Mouse (Mus musculus): ENCODE measurements around the gene Zfp956. TPM values are rescaled to one million over a fixed set of nuclear protein-coding genes. Genes with fewer than 3 reads are reported as not detected.
A peak's percentile ranks its signal among the peaks of the same experiment; 100 is the strongest.
"Not testable (repeated sequence)": the region's sequence is repeated elsewhere in the genome, so short reads cannot be mapped to it uniquely, and the experiment has no call there.

The Zfp956 gene
- total and polyA plus RNA-seq, 2 experiments from 2014 or later, result 2.0 to 2.2 TPM

GRCm38 (mm10) chr6:47947388-47947787 lies 5.8 kb upstream of the Zfp956 start:
- H3K27me3 ChIP-seq (ENCODE audit: control insufficient read depth, insufficient read depth, low read length), result peaks cover 20% of the 10 kb centered on the region
- no peak for ATAC-seq (ENCODE audit: insufficient read depth, low read depth)
- 87% methylated on average over 4 of the region's 4 CpGs for WGBS

DNA sequence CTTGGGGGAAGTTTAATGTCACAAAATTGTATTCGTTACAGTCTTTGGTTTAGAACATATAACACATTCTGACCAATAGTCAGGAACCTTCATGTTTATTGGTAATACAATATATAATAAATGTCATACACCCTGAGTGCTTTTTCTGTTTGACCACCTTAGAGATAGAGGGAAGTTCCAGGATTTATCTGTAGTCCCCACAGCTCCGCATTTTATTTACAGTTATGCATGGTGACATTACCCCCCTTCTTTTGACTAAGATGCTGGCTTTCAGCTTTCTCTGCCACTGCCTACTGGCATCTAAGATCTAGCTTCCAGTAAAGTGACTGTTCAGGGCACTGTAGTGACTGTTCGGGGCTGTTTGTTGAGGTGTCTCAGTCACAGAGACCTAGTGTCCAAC lies 1.2 kb downstream of the Zfp956 start:
- 91% methylated on average over 3 of the region's 3 CpGs for WGBS
- 0 out of 2 replicates have a peak, but pooled peaks cover 3% of the 10 kb centered on the region for H3K36me3 ChIP-seq (replicated peaks; ENCODE audit: control insufficient read depth, insufficient read depth, low read length)
- DNase-seq (ENCODE audit: low spot score) (no peak), ATAC-seq (ENCODE audit: insufficient read depth, low read depth) (no peak)
- no peak overlapping the region; the same call in 1 of the 2 replicates for H3K4me2 ChIP-seq (ENCODE audit: low read depth, low read length)
- TF ChIP-seq EP300 (IDR thresholded peaks at IDR 0.05; ENCODE audit: low read depth) (no peak), CTCF (IDR thresholded peaks at IDR 0.05; ENCODE audit: low read depth) (no peak)
- H3K9me3 ChIP-seq (replicated peaks; ENCODE audit: control insufficient read depth, low read length), result no peaks in the 10 kb centered on the region
- H3K4me1 ChIP-seq (ENCODE audit: control insufficient read depth, insufficient read depth), result 0 out of 2 replicates have a peak, but pooled peaks cover 5% of the 10 kb centered on the region
- H3K9ac ChIP-seq (replicated peaks; ENCODE audit: low read depth, low read length), result no peak overlapping the region
- no peak overlapping the region for H3K27ac ChIP-seq (ENCODE audit: low read depth)
- H3K27me3 ChIP-seq (ENCODE audit: control insufficient read depth, insufficient read depth, low read length), result peaks cover 36% of the 10 kb centered on the region
- 0 out of 2 replicates have a peak overlapping the region, but pooled peaks have one; percentile 59 for H3K4me3 ChIP-seq (ENCODE audit: low read depth, low read length)

More at GRCm38 (mm10) chr6:47947388-47947787, 5.8 kb upstream of the Zfp956 start:
- Histone ChIP-seq H3K4me1 (ENCODE audit: control insufficient read depth, insufficient read depth) (no peaks in the 10 kb centered on the region), H3K36me3 (replicated peaks; ENCODE audit: control insufficient read depth, insufficient read depth, low read length) (no peaks in the 10 kb centered on the region), H3K4me3 (ENCODE audit: low read depth, low read length) (no peak overlapping the region), H3K9ac (replicated peaks; ENCODE audit: low read depth, low read length) (no peak overlapping the region), H3K4me2 (ENCODE audit: low read depth, low read length) (no peak overlapping the region), H3K27ac (ENCODE audit: low read depth) (no peak overlapping the region), H3K9me3 (replicated peaks; ENCODE audit: control insufficient read depth, low read length) (no peaks in the 10 kb centered on the region)
- TF ChIP-seq CTCF (IDR thresholded peaks at IDR 0.05; ENCODE audit: low read depth) (no peak), EP300 (IDR thresholded peaks at IDR 0.05; ENCODE audit: low read depth) (no peak)
- DNase-seq (ENCODE audit: low spot score), result no peak

DNA sequence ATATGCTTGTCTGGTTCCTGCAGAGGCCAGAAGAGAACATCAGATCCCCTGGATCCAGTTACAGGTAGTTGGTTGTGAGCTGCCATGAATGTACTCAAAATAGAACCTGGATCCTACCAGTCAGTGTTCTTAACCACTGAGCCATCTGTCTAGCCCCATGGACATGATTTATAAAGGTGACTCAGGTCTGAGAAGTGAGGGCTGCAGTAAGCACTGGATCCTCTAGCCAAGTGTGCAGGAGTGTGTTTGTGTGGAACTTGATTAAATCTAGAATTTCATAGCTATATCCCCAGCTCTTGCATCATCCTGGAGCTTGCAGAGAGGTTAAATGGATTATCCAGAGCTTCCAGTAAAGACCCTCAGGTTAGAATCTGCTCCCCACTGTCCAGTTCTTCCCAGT lies 4.6 kb downstream of the Zfp956 start:
- Histone ChIP-seq H3K36me3 (replicated peaks; ENCODE audit: control insufficient read depth, insufficient read depth, low read length) (peaks cover 20% of the 10 kb centered on the region; the same call in 1 of the 2 replicates), H3K27me3 (ENCODE audit: control insufficient read depth, insufficient read depth, low read length) (peaks cover 15% of the 10 kb centered on the region; the same call in 1 of the 2 replicates), H3K4me3 (ENCODE audit: low read depth, low read length) (no peak overlapping the region), H3K9me3 (replicated peaks; ENCODE audit: control insufficient read depth, low read length) (no peaks in the 10 kb centered on the region), H3K4me1 (ENCODE audit: control insufficient read depth, insufficient read depth) (0 out of 2 replicates have a peak, but pooled peaks cover 5% of the 10 kb centered on the region), H3K27ac (ENCODE audit: low read depth) (no peak overlapping the region), H3K4me2 (ENCODE audit: low read depth, low read length) (no peak overlapping the region), H3K9ac (replicated peaks; ENCODE audit: low read depth, low read length) (no peak overlapping the region)
- DNase-seq (ENCODE audit: low spot score) (no peak), ATAC-seq (ENCODE audit: insufficient read depth, low read depth) (no peak)
- TF ChIP-seq CTCF (IDR thresholded peaks at IDR 0.05; ENCODE audit: low read depth) (no peak), EP300 (IDR thresholded peaks at IDR 0.05; ENCODE audit: low read depth) (no peak)

DNA sequence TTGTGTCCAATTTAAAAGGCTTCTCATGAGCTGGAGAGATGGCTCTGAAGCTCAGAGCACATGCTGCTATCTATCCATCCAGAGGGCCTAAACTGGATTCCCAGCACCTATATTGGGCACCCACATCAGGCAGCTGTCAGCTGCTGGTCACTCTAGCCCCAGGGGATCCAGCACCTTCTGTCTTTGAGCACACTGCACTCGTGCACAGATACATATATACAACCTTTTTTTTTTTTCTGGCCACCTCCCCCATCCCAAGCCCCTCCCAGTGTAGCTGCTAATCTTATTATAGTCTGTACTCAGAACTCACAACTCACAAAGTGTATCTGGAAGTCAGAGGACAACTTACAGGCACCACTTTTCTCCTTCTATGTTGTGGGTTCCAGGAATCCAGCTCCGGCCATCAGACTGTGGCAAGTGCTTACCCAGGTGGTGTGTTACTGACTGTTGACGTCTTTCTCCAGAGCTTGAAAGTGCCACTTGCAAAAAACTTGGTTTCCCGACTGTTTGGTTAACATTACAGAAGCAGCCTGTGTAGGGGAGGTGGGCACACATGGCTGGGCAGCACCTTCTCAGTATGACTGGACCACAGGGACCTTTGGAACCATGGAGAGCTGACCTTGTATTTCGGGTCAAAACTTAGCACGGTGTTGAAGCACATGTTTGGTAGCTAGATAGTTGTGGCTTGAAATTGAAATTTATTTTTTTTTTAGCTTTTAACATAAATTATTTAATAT lies 7.7 kb downstream of the Zfp956 start:
- Histone ChIP-seq H3K4me2 (ENCODE audit: low read depth, low read length) (no peak overlapping the region), H3K36me3 (replicated peaks; ENCODE audit: control insufficient read depth, insufficient read depth, low read length) (peaks cover 31% of the 10 kb centered on the region), H3K27ac (ENCODE audit: low read depth) (no peak overlapping the region), H3K9me3 (replicated peaks; ENCODE audit: control insufficient read depth, low read length) (no peaks in the 10 kb centered on the region), H3K27me3 (ENCODE audit: control insufficient read depth, insufficient read depth, low read length) (peaks cover 23% of the 10 kb centered on the region; the same call in 1 of the 2 replicates), H3K4me1 (ENCODE audit: control insufficient read depth, insufficient read depth) (no peaks in the 10 kb centered on the region), H3K4me3 (ENCODE audit: low read depth, low read length) (no peak overlapping the region), H3K9ac (replicated peaks; ENCODE audit: low read depth, low read length) (no peak overlapping the region)
- no peak for TF ChIP-seq CTCF (IDR thresholded peaks at IDR 0.05; ENCODE audit: low read depth)
- no peak for TF ChIP-seq EP300 (IDR thresholded peaks at IDR 0.05; ENCODE audit: low read depth)
- WGBS, result 84% methylated on average over 6 of the region's 6 CpGs
- no peak for ATAC-seq (ENCODE audit: insufficient read depth, low read depth)
- no peak for DNase-seq (ENCODE audit: low spot score)

DNA sequence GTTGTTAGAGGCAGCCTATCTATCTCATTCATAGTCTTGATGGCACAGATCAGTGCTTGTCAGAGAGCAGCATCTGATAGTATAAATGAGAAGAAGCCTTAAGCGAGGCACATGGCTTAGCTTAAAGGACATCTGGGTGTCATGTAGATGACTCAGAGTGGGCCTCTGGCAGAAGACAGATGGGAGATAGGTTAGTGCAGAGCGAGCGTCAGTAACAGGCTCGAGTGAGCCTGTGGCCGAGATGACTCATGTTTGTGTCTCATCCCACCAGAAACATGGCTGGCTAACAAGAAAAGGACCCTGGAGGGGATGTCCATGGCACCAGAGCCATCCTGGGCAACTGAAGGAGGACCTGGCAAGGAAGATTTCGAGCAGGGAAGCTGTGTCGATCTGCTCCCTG lies 9.9 kb downstream of the Zfp956 start:
- no peak for TF ChIP-seq CTCF (IDR thresholded peaks at IDR 0.05; ENCODE audit: low read depth)
- no peak for TF ChIP-seq EP300 (IDR thresholded peaks at IDR 0.05; ENCODE audit: low read depth)
- no peak overlapping the region for H3K9ac ChIP-seq (replicated peaks; ENCODE audit: low read depth, low read length)
- no peak overlapping the region for H3K27ac ChIP-seq (ENCODE audit: low read depth)
- no peak overlapping the region for H3K4me3 ChIP-seq (ENCODE audit: low read depth, low read length)
- no peaks in the 10 kb centered on the region for H3K4me1 ChIP-seq (ENCODE audit: control insufficient read depth, insufficient read depth)
- H3K9me3 ChIP-seq (replicated peaks; ENCODE audit: control insufficient read depth, low read length), result no peaks in the 10 kb centered on the region
- no peak for DNase-seq (ENCODE audit: low spot score)
- H3K4me2 ChIP-seq (ENCODE audit: low read depth, low read length), result no peak overlapping the region
- no peak for ATAC-seq (ENCODE audit: insufficient read depth, low read depth)
- peaks cover 28% of the 10 kb centered on the region for H3K36me3 ChIP-seq (replicated peaks; ENCODE audit: control insufficient read depth, insufficient read depth, low read length)
- peaks cover 21% of the 10 kb centered on the region; the same call in 1 of the 2 replicates for H3K27me3 ChIP-seq (ENCODE audit: control insufficient read depth, insufficient read depth, low read length)
- 75% methylated on average over 7 of the region's 7 CpGs for WGBS

DNA sequence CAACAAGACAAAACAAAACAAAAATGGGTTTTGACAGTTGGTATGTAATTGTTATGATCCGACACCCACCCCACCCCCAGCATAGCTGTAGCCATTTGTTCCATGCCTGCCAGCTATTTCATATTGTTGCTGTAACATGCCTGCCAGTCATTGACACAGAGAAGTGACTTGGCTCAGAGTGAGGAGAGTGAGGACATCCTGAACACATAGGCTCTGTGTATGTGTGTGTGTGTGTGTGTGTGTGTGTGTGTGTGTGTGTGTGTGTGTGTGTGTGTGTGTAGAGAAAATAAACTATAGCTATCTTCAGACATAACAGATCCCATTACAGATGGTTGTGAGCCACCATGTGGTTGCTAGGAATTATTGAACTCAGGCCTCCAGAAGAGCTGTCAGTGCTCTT lies 15.0 kb downstream of the Zfp956 start:
- not testable (repeated sequence) for ATAC-seq (ENCODE audit: insufficient read depth, low read depth); H3K9ac ChIP-seq (replicated peaks; ENCODE audit: low read depth, low read length); H3K27ac ChIP-seq (ENCODE audit: low read depth); DNase-seq (ENCODE audit: low spot score); H3K9me3 ChIP-seq (replicated peaks; ENCODE audit: control insufficient read depth, low read length); H3K4me2 ChIP-seq (ENCODE audit: low read depth, low read length); H3K4me3 ChIP-seq (ENCODE audit: low read depth, low read length); H3K4me1 ChIP-seq (ENCODE audit: control insufficient read depth, insufficient read depth)
- peaks cover 40% of the 10 kb centered on the region; the same call in 1 of the 2 replicates for H3K27me3 ChIP-seq (ENCODE audit: control insufficient read depth, insufficient read depth, low read length)
- peaks cover 10% of the 10 kb centered on the region; the same call in 1 of the 2 replicates for H3K36me3 ChIP-seq (replicated peaks; ENCODE audit: control insufficient read depth, insufficient read depth, low read length)
- 79% methylated on average over 1 of the region's 1 CpGs for WGBS
